Mouse (Mus musculus) adrenal gland, adult 2 months (tissue): ENCODE measurements at regions not wholly inside any gene's neighbourhood (a gene's known extent, or its start where the extent isn't known, plus 50 kb on each side); places are given as distances from the start of the nearest gene placed in this dataset.
A peak's percentile ranks its signal among the peaks of the same experiment; 100 is the strongest.

ENCODE experiments used
- DNase-seq: peaks from one replicate; pipeline ENCODE4 v3.0.0; 2021

- no peak for DNase-seq
Observed at GRCm38 (mm10) chr13:59315811-59316210, 269.2 kb downstream of the Agtpbp1 start.

GRCm38 (mm10) chr13:59314419-59314818, 270.6 kb downstream of the Agtpbp1 start:
- DNase-seq, result no peak

GRCm38 (mm10) chr13:59313725-59314330, 271.2 kb downstream of the Agtpbp1 start:
- DNase-seq, result no peak

- DNase-seq, result peak; percentile 70
Observed at GRCm38 (mm10) chr13:59292905-59293304, 292.1 kb downstream of the Agtpbp1 start.

GRCm38 (mm10) chr13:59289127-59289526, 295.9 kb downstream of the Agtpbp1 start:
- DNase-seq, result no peak

GRCm38 (mm10) chr13:59281199-59281598, 303.8 kb downstream of the Agtpbp1 start:
- DNase-seq, result no peak

- DNase-seq, result no peak
Observed at GRCm38 (mm10) chr13:59279136-59279535, 305.9 kb downstream of the Agtpbp1 start.

GRCm38 (mm10) chr13:59271661-59272060, 313.4 kb downstream of the Agtpbp1 start:
- no peak for DNase-seq

- no peak for DNase-seq
Observed at GRCm38 (mm10) chr13:59266854-59267253, 318.2 kb downstream of the Agtpbp1 start.

GRCm38 (mm10) chr13:59264126-59264525, 320.9 kb downstream of the Agtpbp1 start:
- DNase-seq, result no peak

- DNase-seq, result no peak
Observed at GRCm38 (mm10) chr13:59261924-59262323, 323.1 kb downstream of the Agtpbp1 start.

- no peak for DNase-seq
Observed at GRCm38 (mm10) chr13:59255798-59256435, 329.1 kb downstream of the Agtpbp1 start.

- no peak for DNase-seq
Observed at GRCm38 (mm10) chr13:59253667-59254558, 331.1 kb downstream of the Agtpbp1 start.

- DNase-seq, result no peak
Observed at GRCm38 (mm10) chr13:59251252-59252006, 333.6 kb downstream of the Agtpbp1 start.

GRCm38 (mm10) chr13:59248411-59248810, 336.6 kb downstream of the Agtpbp1 start:
- DNase-seq, result no peak

GRCm38 (mm10) chr13:59246984-59247537, 338.0 kb downstream of the Agtpbp1 start:
- DNase-seq, result no peak

GRCm38 (mm10) chr13:59246070-59246469, 339.0 kb downstream of the Agtpbp1 start:
- DNase-seq, result no peak

GRCm38 (mm10) chr13:59244622-59245021, 340.4 kb downstream of the Agtpbp1 start:
- peak; percentile 5 for DNase-seq

- no peak for DNase-seq
Observed at GRCm38 (mm10) chr13:59242671-59243070, 342.4 kb downstream of the Agtpbp1 start.

GRCm38 (mm10) chr13:59238696-59239095, 346.3 kb downstream of the Agtpbp1 start:
- DNase-seq, result no peak

GRCm38 (mm10) chr13:59235836-59236235, 349.2 kb downstream of the Agtpbp1 start:
- DNase-seq, result no peak

GRCm38 (mm10) chr13:59229111-59229541, 355.9 kb downstream of the Agtpbp1 start:
- DNase-seq, result no peak
